In the genomic region with DNA sequence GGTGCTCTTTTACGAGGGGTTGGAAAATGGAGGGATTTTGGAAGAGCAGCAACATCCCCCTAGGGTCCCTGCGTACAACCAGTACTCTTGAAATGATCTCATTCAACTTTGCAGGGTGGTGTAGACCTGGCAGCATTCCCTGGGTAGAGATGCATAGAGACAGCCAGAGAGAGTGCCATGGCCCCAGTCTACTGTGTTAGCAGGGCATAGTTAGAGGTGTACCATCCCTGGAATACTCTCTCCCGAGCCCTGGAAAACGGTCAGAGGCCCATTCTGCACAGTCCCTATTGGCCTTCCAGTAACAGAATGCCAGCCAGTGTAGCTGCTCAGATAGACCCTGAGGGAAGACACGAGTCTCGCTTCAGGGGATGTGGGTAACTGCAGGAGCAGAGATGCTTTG, we compare ENCODE assay signal across 9 mouse cellular contexts. TPM values are rescaled to one million over a fixed set of nuclear protein-coding genes. Genes with fewer than 3 reads are reported as not detected.
DNase-seq lines count a peak whose midpoint lies in the region; ATAC-seq and TF ChIP-seq lines count a peak whose summit lies in the region.
"Had no signal": no experiment of that assay in that cellular context is flagged by ENCODE, and none has a peak within 500 bp of the region (broad histone marks: within the 10 kb centered on the region; RNA-seq: fewer than 3 reads in every experiment).

No protein-coding gene starts in this region.

- no peaks in the 10 kb centered on the region for H3K9me3 ChIP-seq in lung, embryonic 14.5 days (ENCODE audit: low read depth, low read length)
- no peaks in the 10 kb centered on the region for H3K9me3 ChIP-seq in forebrain, embryonic 11.5 days (ENCODE audit: control insufficient read depth, low read length)
- H3K9me3 ChIP-seq in intestine, postnatal 0 days (ENCODE audit: control insufficient read depth) = no peaks in the 10 kb centered on the region
- H3K9me3 ChIP-seq in neural tube, embryonic 14.5 days (ENCODE audit: control insufficient read depth, low read length) = no peaks in the 10 kb centered on the region

- no peaks in the 10 kb centered on the region for H3K36me3 ChIP-seq in lung, embryonic 14.5 days (ENCODE audit: insufficient read depth)
- no peaks in the 10 kb centered on the region for H3K36me3 ChIP-seq in forebrain, embryonic 11.5 days (ENCODE audit: control insufficient read depth, insufficient read depth, low read length)
- H3K36me3 ChIP-seq in intestine, postnatal 0 days (ENCODE audit: control insufficient read depth, insufficient read depth) = no peaks in the 10 kb centered on the region
- no peaks in the 10 kb centered on the region for H3K36me3 ChIP-seq in neural tube, embryonic 14.5 days (ENCODE audit: control insufficient read depth, insufficient read depth, low read length)

- H3K9ac ChIP-seq in lung, embryonic 14.5 days = no peak overlapping the region
- peak overlapping the region; percentile 74 for H3K9ac ChIP-seq in forebrain, embryonic 11.5 days (ENCODE audit: low read length)
- no peak overlapping the region for H3K9ac ChIP-seq in intestine, postnatal 0 days (ENCODE audit: low read depth, low read length)
- peak overlapping the region; percentile 79 for H3K9ac ChIP-seq in neural tube, embryonic 14.5 days (replicated peaks; ENCODE audit: low read depth, low read length)

- peaks cover 8% of the 10 kb centered on the region; the same call in 1 of the 2 replicates for H3K4me1 ChIP-seq in lung, embryonic 14.5 days (ENCODE audit: insufficient read depth)
- H3K4me1 ChIP-seq in forebrain, embryonic 11.5 days (replicated peaks; ENCODE audit: control insufficient read depth, insufficient read depth, low read length) = peaks cover 7% of the 10 kb centered on the region; the same call in 1 of the 2 replicates
- no peaks in the 10 kb centered on the region for H3K4me1 ChIP-seq in intestine, postnatal 0 days (replicated peaks; ENCODE audit: control insufficient read depth, insufficient read depth, low read length)
- peaks cover 7% of the 10 kb centered on the region; the same call in 1 of the 2 replicates for H3K4me1 ChIP-seq in neural tube, embryonic 14.5 days (ENCODE audit: control insufficient read depth, insufficient read depth, low read length)

- no peak for DNase-seq in lung, embryonic 14.5 days
- DNase-seq in lung, postnatal 10 days = no peak
- no peak for DNase-seq in forebrain, embryonic 11.5 days (ENCODE audit: low spot score)
- no peak for DNase-seq in left cerebral cortex, postnatal 10 days (ENCODE audit: extremely low spot score in 1 of 2, low spot score in 2 of 2)
- no peak for DNase-seq in frontal cortex, postnatal 14 days (ENCODE audit: low spot score in 2 of 2)
- DNase-seq in cerebellum, adult 8-10 months = no peak

- WGBS in lung, embryonic 14.5 days = 64% methylated on average over 6 of the region's 6 CpGs
- WGBS in forebrain, embryonic 11.5 days = 45% methylated on average over 6 of the region's 6 CpGs
- WGBS in intestine, postnatal 0 days = 57% methylated on average over 6 of the region's 6 CpGs
- 43% methylated on average over 6 of the region's 6 CpGs for WGBS in neural tube, embryonic 14.5 days

- H3K4me3 ChIP-seq in lung, embryonic 14.5 days (ENCODE audit: low read depth, low read length) = peak overlapping the region; percentile 65
- H3K4me3 ChIP-seq in forebrain, embryonic 11.5 days (ENCODE audit: low read depth, low read length) = peak overlapping the region; percentile 71
- H3K4me3 ChIP-seq in intestine, postnatal 0 days (ENCODE audit: low read depth, low read length) = peak overlapping the region; percentile 60
- H3K4me3 ChIP-seq in neural tube, embryonic 14.5 days (ENCODE audit: low read depth, low read length) = peak overlapping the region; percentile 54

- ATAC-seq in lung, embryonic 14.5 days (ENCODE audit: insufficient read depth) = no peak
- peak; percentile 37 for ATAC-seq in forebrain, embryonic 11.5 days (replicated peaks; ENCODE audit: low FRiP score)
- no peak for ATAC-seq in intestine, postnatal 0 days
- peak; percentile 29 for ATAC-seq in neural tube, embryonic 14.5 days (ENCODE audit: low read depth)

- H3K27me3 ChIP-seq in lung, embryonic 14.5 days (ENCODE audit: insufficient read depth, low read length) = no peaks in the 10 kb centered on the region
- H3K27me3 ChIP-seq in forebrain, embryonic 11.5 days (ENCODE audit: control insufficient read depth, insufficient read depth, low read length) = no peaks in the 10 kb centered on the region
- H3K27me3 ChIP-seq in intestine, postnatal 0 days (replicated peaks; ENCODE audit: control insufficient read depth, insufficient read depth, low read length) = peaks cover 4% of the 10 kb centered on the region
- H3K27me3 ChIP-seq in neural tube, embryonic 14.5 days (ENCODE audit: control insufficient read depth, insufficient read depth, low read length) = no peaks in the 10 kb centered on the region

- no peak overlapping the region for H3K27ac ChIP-seq in lung, embryonic 14.5 days (ENCODE audit: low read depth)
- no peak overlapping the region for H3K27ac ChIP-seq in forebrain, embryonic 11.5 days (ENCODE audit: low read depth, low read length)
- 0 out of 2 replicates have a peak overlapping the region, but pooled peaks have one; percentile 52 for H3K27ac ChIP-seq in intestine, postnatal 0 days (ENCODE audit: low read depth, low read length)
- H3K27ac ChIP-seq in neural tube, embryonic 14.5 days (ENCODE audit: low read depth, low read length) = no peak overlapping the region

- H3K4me2 ChIP-seq in lung, embryonic 14.5 days = peak overlapping the region; percentile 91
- H3K4me2 ChIP-seq in forebrain, embryonic 11.5 days (ENCODE audit: low read depth, low read length, severe bottlenecking) = peak overlapping the region; percentile 85
- H3K4me2 ChIP-seq in intestine, postnatal 0 days (replicated peaks; ENCODE audit: low read depth) = peak overlapping the region; percentile 96
- peak overlapping the region; percentile 81 for H3K4me2 ChIP-seq in neural tube, embryonic 14.5 days (ENCODE audit: low read depth, low read length)

- intact Hi-C loops in left cerebral cortex, postnatal 10 days (cut with DNase I) = loop anchor here (10.0 kb wide), 1 partner anchor 259 kb away; the partner anchor contains the start of gene Sike1

- TF ChIP-seq CTCF in lung, embryonic 14.5 days (IDR thresholded peaks at IDR 0.05; ENCODE audit: low read depth) = no peak
- no peak for TF ChIP-seq CTCF in intestine, postnatal 0 days (IDR thresholded peaks at IDR 0.05; ENCODE audit: low read depth)

RNA-seq across cellular contexts. Expression of gene Tspan2, which starts 1.3 kb away (rescaled TPM):
- 14.5 and 16.2 TPM in 2 replicates for polyA plus RNA-seq in lung, embryonic 14.5 days (2014; fragmentation: Nextera tagmentation; extraction: Ambion mirVana)
- 9.0 and 9.5 TPM in 2 replicates for polyA plus RNA-seq in forebrain, embryonic 11.5 days (2014; fragmentation: Nextera tagmentation; extraction: Ambion mirVana)
- 12.0 and 12.6 TPM in 2 replicates for polyA plus RNA-seq in intestine, postnatal 0 days (2015; fragmentation: Nextera tagmentation; extraction: Ambion mirVana)
- 15.6 and 16.8 TPM in 2 replicates for polyA plus RNA-seq in neural tube, embryonic 14.5 days (2014; fragmentation: Nextera tagmentation; extraction: Ambion mirVana)
- 10 to 100 TPM; 47.4 to 51.7 TPM for total RNA-seq in left cerebral cortex, postnatal 10 days (2021)

RNA-seq across cellular contexts. Expression of gene Tshb, which starts 46.9 kb away (rescaled TPM):
- polyA plus RNA-seq in lung, embryonic 14.5 days (2014; fragmentation: Nextera tagmentation; extraction: Ambion mirVana) = 0.15 and 0.58 TPM in 2 replicates
- 0.15 TPM in 1 of 2 replicates, not detected in the other for polyA plus RNA-seq in forebrain, embryonic 11.5 days (2014; fragmentation: Nextera tagmentation; extraction: Ambion mirVana)
- polyA plus RNA-seq in intestine, postnatal 0 days (2015; fragmentation: Nextera tagmentation; extraction: Ambion mirVana) = 0.08 and 0.16 TPM in 2 replicates
- 0.08 and 0.58 TPM in 2 replicates for polyA plus RNA-seq in neural tube, embryonic 14.5 days (2014; fragmentation: Nextera tagmentation; extraction: Ambion mirVana)
- not detected for total RNA-seq in left cerebral cortex, postnatal 10 days (2021)
- total RNA-seq: gastrocnemius, postnatal 25 days had no signal

Comparison
In these comparisons a context has a peak if more than half of its experiments do, and no peak if none do; other contexts are left out.
1. ATAC-seq: peak in forebrain, embryonic 11.5 days (single experiment) and neural tube, embryonic 14.5 days (single experiment); none in lung, embryonic 14.5 days (single experiment) and intestine, postnatal 0 days (single experiment).
2. H3K9ac ChIP-seq: peak in forebrain, embryonic 11.5 days (single experiment) and neural tube, embryonic 14.5 days (single experiment); none in lung, embryonic 14.5 days (single experiment) and intestine, postnatal 0 days (single experiment).
3. Peak in every context shown above with its lines, with median percentiles within 50 percentile points of each other: H3K4me2 ChIP-seq and H3K4me3 ChIP-seq.